Mouse (Mus musculus): ENCODE results near the gene Hist2h2ab. TPM values are rescaled to one million over a fixed set of nuclear protein-coding genes. Genes with fewer than 3 reads are reported as not detected.
"Not testable (repeated sequence)": the region's sequence is repeated elsewhere in the genome, so short reads cannot be mapped to it uniquely, and the experiment has no call there.

Hist2h2ab gene
- polyA plus RNA-seq, 1 experiment from 2014 or later = not detected

- Histone ChIP-seq H3K4me3 (replicated peaks; ENCODE audit: low read depth, low read length) (peak within 1 kb of the TSS; percentile 31), H3K27ac (replicated peaks; ENCODE audit: low read depth, low read length) (0 out of 2 replicates have a peak within 1 kb of the TSS, but pooled peaks have one; percentile 13), H3K4me1 (ENCODE audit: control insufficient read depth, insufficient read depth, low read length) (peaks cover 17% of the 10 kb centered on the region; the same call in 1 of the 2 replicates), H3K4me2 (ENCODE audit: low read length) (peak within 1 kb of the TSS; percentile 53), H3K9ac (replicated peaks; ENCODE audit: low read length) (peak within 1 kb of the TSS; percentile 40; the same call in 1 of the 2 replicates)
- H3K27me3 ChIP-seq (ENCODE audit: control insufficient read depth, insufficient read depth, low read length); H3K9me3 ChIP-seq (ENCODE audit: control insufficient read depth, low read length); H3K36me3 ChIP-seq (ENCODE audit: control insufficient read depth, insufficient read depth, low read length); DNase-seq: not testable (repeated sequence)
- ATAC-seq (ENCODE audit: low FRiP score, low TSS enrichment) = peak; percentile 91
- 0% methylated on average over 19 of the region's 68 CpGs for WGBS
These were observed 19.5 kb downstream of the Hist2h2ab start, which contains the start of gene Hist2h3c2 for GRCm38 (mm10) chr3:96238954-96239793. Gene Hist2h3c2 (minus strand): TSS chr3:96239127.

- Histone ChIP-seq H3K4me1 (ENCODE audit: control insufficient read depth, insufficient read depth, low read length) (peaks cover 23% of the 10 kb centered on the region; the same call in 1 of the 2 replicates), H3K4me2 (ENCODE audit: low read length) (peak within 1 kb of the TSS; percentile 56), H3K27ac (replicated peaks; ENCODE audit: low read depth, low read length) (peak within 1 kb of the TSS; percentile 79), H3K4me3 (replicated peaks; ENCODE audit: low read depth, low read length) (peak within 1 kb of the TSS; percentile 22), H3K9ac (replicated peaks; ENCODE audit: low read length) (peak within 1 kb of the TSS; percentile 44)
- WGBS = 4% methylated on average over 30 of the region's 85 CpGs
- not testable (repeated sequence) for H3K27me3 ChIP-seq (ENCODE audit: control insufficient read depth, insufficient read depth, low read length); H3K36me3 ChIP-seq (ENCODE audit: control insufficient read depth, insufficient read depth, low read length); H3K9me3 ChIP-seq (ENCODE audit: control insufficient read depth, low read length)
- DNase-seq (peak; percentile 78), ATAC-seq (ENCODE audit: low FRiP score, low TSS enrichment) (peak; percentile 89)
These were observed 20.5 kb downstream of the Hist2h2ab start, which contains the start of gene Hist2h2aa2 for GRCm38 (mm10) chr3:96239949-96240798. Gene Hist2h2aa2 (minus strand): TSS chr3:96240276.

GRCm38 (mm10) chr3:96240799-96241197 is 21.1 kb downstream of the Hist2h2ab start:
- 71% methylated on average over 9 of the region's 9 CpGs for WGBS
- Histone ChIP-seq H3K27ac (replicated peaks; ENCODE audit: low read depth, low read length) (peak overlapping the region; percentile 79), H3K4me1 (ENCODE audit: control insufficient read depth, insufficient read depth, low read length) (peaks cover 23% of the 10 kb centered on the region; the same call in 1 of the 2 replicates), H3K36me3 (ENCODE audit: control insufficient read depth, insufficient read depth, low read length) (no peaks in the 10 kb centered on the region), H3K4me2 (ENCODE audit: low read length) (peak overlapping the region; percentile 56), H3K27me3 (ENCODE audit: control insufficient read depth, insufficient read depth, low read length) (no peaks in the 10 kb centered on the region), H3K4me3 (replicated peaks; ENCODE audit: low read depth, low read length) (peak overlapping the region; percentile 20; the same call in 1 of the 2 replicates), H3K9ac (replicated peaks; ENCODE audit: low read length) (peak overlapping the region; percentile 44), H3K9me3 (ENCODE audit: control insufficient read depth, low read length) (no peaks in the 10 kb centered on the region)
- no peak for DNase-seq
- no peak for ATAC-seq (ENCODE audit: low FRiP score, low TSS enrichment)

- ATAC-seq (ENCODE audit: low FRiP score, low TSS enrichment) (no peak), DNase-seq (no peak)
- no peak overlapping the region for H3K27ac ChIP-seq (replicated peaks; ENCODE audit: low read depth, low read length)
- peaks cover 22% of the 10 kb centered on the region; the same call in 1 of the 2 replicates for H3K4me1 ChIP-seq (ENCODE audit: control insufficient read depth, insufficient read depth, low read length)
- H3K9me3 ChIP-seq (ENCODE audit: control insufficient read depth, low read length) = no peaks in the 10 kb centered on the region
- peak overlapping the region; percentile 72 for H3K4me2 ChIP-seq (ENCODE audit: low read length)
- WGBS = 83% methylated on average over 7 of the region's 7 CpGs
- peak overlapping the region; percentile 72; the same call in 1 of the 2 replicates for H3K9ac ChIP-seq (replicated peaks; ENCODE audit: low read length)
- H3K36me3 ChIP-seq (ENCODE audit: control insufficient read depth, insufficient read depth, low read length) = no peaks in the 10 kb centered on the region
- no peaks in the 10 kb centered on the region for H3K27me3 ChIP-seq (ENCODE audit: control insufficient read depth, insufficient read depth, low read length)
- no peak overlapping the region for H3K4me3 ChIP-seq (replicated peaks; ENCODE audit: low read depth, low read length)
These were observed 24.4 kb downstream of the Hist2h2ab start for GRCm38 (mm10) chr3:96243921-96244572.

GRCm38 (mm10) chr3:96245003-96245886 is 25.6 kb downstream of the Hist2h2ab start, which contains the start of gene Hist2h2aa1:
Gene Hist2h2aa1 (plus strand): TSS chr3:96245497.
- Histone ChIP-seq H3K4me3 (replicated peaks; ENCODE audit: low read depth, low read length) (peak within 1 kb of the TSS; percentile 44), H3K4me2 (ENCODE audit: low read length) (peak within 1 kb of the TSS; percentile 72), H3K27ac (replicated peaks; ENCODE audit: low read depth, low read length) (peak within 1 kb of the TSS; percentile 94), H3K9ac (replicated peaks; ENCODE audit: low read length) (peak within 1 kb of the TSS; percentile 72), H3K4me1 (ENCODE audit: control insufficient read depth, insufficient read depth, low read length) (peaks cover 22% of the 10 kb centered on the region; the same call in 1 of the 2 replicates)
- under 1% methylated on average over 27 of the region's 88 CpGs for WGBS
- not testable (repeated sequence) for H3K36me3 ChIP-seq (ENCODE audit: control insufficient read depth, insufficient read depth, low read length); H3K9me3 ChIP-seq (ENCODE audit: control insufficient read depth, low read length); H3K27me3 ChIP-seq (ENCODE audit: control insufficient read depth, insufficient read depth, low read length)
- DNase-seq (peak; percentile 76), ATAC-seq (ENCODE audit: low FRiP score, low TSS enrichment) (peak; percentile 89)

GRCm38 (mm10) chr3:96246018-96246417 is 26.4 kb downstream of the Hist2h2ab start:
- not testable (repeated sequence) for DNase-seq; H3K9me3 ChIP-seq (ENCODE audit: control insufficient read depth, low read length); H3K9ac ChIP-seq (replicated peaks; ENCODE audit: low read length); H3K36me3 ChIP-seq (ENCODE audit: control insufficient read depth, insufficient read depth, low read length); H3K27me3 ChIP-seq (ENCODE audit: control insufficient read depth, insufficient read depth, low read length)
- 0 out of 2 replicates have a peak, but pooled peaks cover 19% of the 10 kb centered on the region for H3K4me1 ChIP-seq (ENCODE audit: control insufficient read depth, insufficient read depth, low read length)
- H3K4me2 ChIP-seq (ENCODE audit: low read length) = peak overlapping the region; percentile 38
- WGBS = under 1% methylated on average over 10 of the region's 21 CpGs
- 0 out of 2 replicates have a peak overlapping the region, but pooled peaks have one; percentile 49 for H3K27ac ChIP-seq (replicated peaks; ENCODE audit: low read depth, low read length)
- H3K4me3 ChIP-seq (replicated peaks; ENCODE audit: low read depth, low read length) = peak overlapping the region; percentile 23; the same call in 1 of the 2 replicates
- ATAC-seq (ENCODE audit: low FRiP score, low TSS enrichment) = peak; percentile 57; the same call in 1 of the 2 replicates

GRCm38 (mm10) chr3:96246427-96246856 is 26.8 kb downstream of the Hist2h2ab start, which contains the start of gene Hist2h3c1:
Gene Hist2h3c1 (plus strand): TSS chr3:96246685.
- Histone ChIP-seq H3K4me1 (ENCODE audit: control insufficient read depth, insufficient read depth, low read length) (0 out of 2 replicates have a peak, but pooled peaks cover 19% of the 10 kb centered on the region), H3K9ac (replicated peaks; ENCODE audit: low read length) (peak within 1 kb of the TSS; percentile 43; the same call in 1 of the 2 replicates), H3K4me2 (ENCODE audit: low read length) (peak within 1 kb of the TSS; percentile 49), H3K27ac (replicated peaks; ENCODE audit: low read depth, low read length) (0 out of 2 replicates have a peak within 1 kb of the TSS, but pooled peaks have one; percentile 49), H3K4me3 (replicated peaks; ENCODE audit: low read depth, low read length) (peak within 1 kb of the TSS; percentile 26)
- not testable (repeated sequence) for H3K27me3 ChIP-seq (ENCODE audit: control insufficient read depth, insufficient read depth, low read length); H3K9me3 ChIP-seq (ENCODE audit: control insufficient read depth, low read length); DNase-seq; H3K36me3 ChIP-seq (ENCODE audit: control insufficient read depth, insufficient read depth, low read length)
- ATAC-seq (ENCODE audit: low FRiP score, low TSS enrichment) = peak; percentile 93
- 0% methylated on average over 14 of the region's 47 CpGs for WGBS
